Mouse (Mus musculus): ENCODE results near the gene Fgfr2. TPM values are rescaled to one million over a fixed set of nuclear protein-coding genes. Genes with fewer than 3 reads are reported as not detected.

The Fgfr2 gene
- polyA plus RNA-seq, 1 experiment = 59.9 TPM

- TF ChIP-seq CTCF (IDR thresholded peaks at IDR 0.05; ENCODE audit: borderline replicate concordance, insufficient read depth, low read length) = no peak
- TF ChIP-seq POLR2A (IDR thresholded peaks at IDR 0.05; ENCODE audit: low read depth, low read length) = no peak
- no peak overlapping the region for H3K4me3 ChIP-seq (ENCODE audit: insufficient read depth, low read length)
- no peak overlapping the region for H3K27ac ChIP-seq (ENCODE audit: insufficient read depth, low read length)
Measured at GRCm38 (mm10) chr7:131810916-131811315, 1312.2 kb downstream of the Fgfr2 start.

GRCm38 (mm10) chr7:131809584-131810181 is 1313.5 kb downstream of the Fgfr2 start:
- TF ChIP-seq POLR2A (IDR thresholded peaks at IDR 0.05; ENCODE audit: low read depth, low read length) (no peak), CTCF (IDR thresholded peaks at IDR 0.05; ENCODE audit: borderline replicate concordance, insufficient read depth, low read length) (no peak)
- H3K27ac ChIP-seq (ENCODE audit: insufficient read depth, low read length) = no peak overlapping the region

More at GRCm38 (mm10) chr7:131810916-131811315, 1312.2 kb downstream of the Fgfr2 start:
- H3K4me1 ChIP-seq (ENCODE audit: control insufficient read depth, insufficient read depth, low read length) = no peaks in the 10 kb centered on the region

GRCm38 (mm10) chr7:131807257-131807656 is 1315.9 kb downstream of the Fgfr2 start:
- TF ChIP-seq CTCF (IDR thresholded peaks at IDR 0.05; ENCODE audit: borderline replicate concordance, insufficient read depth, low read length) (no peak), POLR2A (IDR thresholded peaks at IDR 0.05; ENCODE audit: low read depth, low read length) (no peak)
- no peak overlapping the region for H3K27ac ChIP-seq (ENCODE audit: insufficient read depth, low read length)
- no peak overlapping the region for H3K4me3 ChIP-seq (ENCODE audit: insufficient read depth, low read length)
- H3K4me1 ChIP-seq (ENCODE audit: control insufficient read depth, insufficient read depth, low read length) = no peaks in the 10 kb centered on the region

More at GRCm38 (mm10) chr7:131809584-131810181, 1313.5 kb downstream of the Fgfr2 start:
- H3K4me1 ChIP-seq (ENCODE audit: control insufficient read depth, insufficient read depth, low read length) = no peaks in the 10 kb centered on the region
- H3K4me3 ChIP-seq (ENCODE audit: insufficient read depth, low read length) = no peak overlapping the region

GRCm38 (mm10) chr7:131805525-131806202 is 1317.5 kb downstream of the Fgfr2 start:
- Histone ChIP-seq H3K27ac (ENCODE audit: insufficient read depth, low read length) (no peak overlapping the region), H3K4me3 (ENCODE audit: insufficient read depth, low read length) (no peak overlapping the region), H3K4me1 (ENCODE audit: control insufficient read depth, insufficient read depth, low read length) (no peaks in the 10 kb centered on the region)
- TF ChIP-seq CTCF (IDR thresholded peaks at IDR 0.05; ENCODE audit: borderline replicate concordance, insufficient read depth, low read length) (no peak), POLR2A (IDR thresholded peaks at IDR 0.05; ENCODE audit: low read depth, low read length) (no peak)

GRCm38 (mm10) chr7:131800416-131801045 is 1322.6 kb downstream of the Fgfr2 start:
- no peak for TF ChIP-seq POLR2A (IDR thresholded peaks at IDR 0.05; ENCODE audit: low read depth, low read length)
- TF ChIP-seq CTCF (IDR thresholded peaks at IDR 0.05; ENCODE audit: borderline replicate concordance, insufficient read depth, low read length) = peak; percentile 19; the same call in 1 of the 2 replicates
- Histone ChIP-seq H3K27ac (ENCODE audit: insufficient read depth, low read length) (no peak overlapping the region), H3K4me1 (ENCODE audit: control insufficient read depth, insufficient read depth, low read length) (no peaks in the 10 kb centered on the region), H3K4me3 (ENCODE audit: insufficient read depth, low read length) (no peak overlapping the region)

GRCm38 (mm10) chr7:131797161-131797560 is 1326.0 kb downstream of the Fgfr2 start:
- TF ChIP-seq CTCF (IDR thresholded peaks at IDR 0.05; ENCODE audit: borderline replicate concordance, insufficient read depth, low read length) = no peak
- no peak for TF ChIP-seq POLR2A (IDR thresholded peaks at IDR 0.05; ENCODE audit: low read depth, low read length)
- H3K4me1 ChIP-seq (ENCODE audit: control insufficient read depth, insufficient read depth, low read length) = no peaks in the 10 kb centered on the region
- H3K27ac ChIP-seq (ENCODE audit: insufficient read depth, low read length) = no peak overlapping the region
- no peak overlapping the region for H3K4me3 ChIP-seq (ENCODE audit: insufficient read depth, low read length)

- no peaks in the 10 kb centered on the region for H3K4me1 ChIP-seq (ENCODE audit: control insufficient read depth, insufficient read depth, low read length)
- no peak for TF ChIP-seq CTCF (IDR thresholded peaks at IDR 0.05; ENCODE audit: borderline replicate concordance, insufficient read depth, low read length)
- TF ChIP-seq POLR2A (IDR thresholded peaks at IDR 0.05; ENCODE audit: low read depth, low read length) = no peak
- no peak overlapping the region for H3K27ac ChIP-seq (ENCODE audit: insufficient read depth, low read length)
- no peak overlapping the region for H3K4me3 ChIP-seq (ENCODE audit: insufficient read depth, low read length)
Measured at GRCm38 (mm10) chr7:131788595-131789206, 1334.4 kb downstream of the Fgfr2 start.

GRCm38 (mm10) chr7:131785721-131786120 is 1337.4 kb downstream of the Fgfr2 start:
- Histone ChIP-seq H3K4me1 (ENCODE audit: control insufficient read depth, insufficient read depth, low read length) (no peaks in the 10 kb centered on the region), H3K4me3 (ENCODE audit: insufficient read depth, low read length) (no peak overlapping the region), H3K27ac (ENCODE audit: insufficient read depth, low read length) (no peak overlapping the region)
- TF ChIP-seq CTCF (IDR thresholded peaks at IDR 0.05; ENCODE audit: borderline replicate concordance, insufficient read depth, low read length) (no peak), POLR2A (IDR thresholded peaks at IDR 0.05; ENCODE audit: low read depth, low read length) (no peak)

- Histone ChIP-seq H3K27ac (ENCODE audit: insufficient read depth, low read length) (no peak overlapping the region), H3K4me3 (ENCODE audit: insufficient read depth, low read length) (no peak overlapping the region), H3K4me1 (ENCODE audit: control insufficient read depth, insufficient read depth, low read length) (no peaks in the 10 kb centered on the region)
- no peak for TF ChIP-seq CTCF (IDR thresholded peaks at IDR 0.05; ENCODE audit: borderline replicate concordance, insufficient read depth, low read length)
- no peak for TF ChIP-seq POLR2A (IDR thresholded peaks at IDR 0.05; ENCODE audit: low read depth, low read length)
Measured at GRCm38 (mm10) chr7:131778271-131778985, 1344.7 kb downstream of the Fgfr2 start.
